Mouse (Mus musculus) forebrain, embryonic 11.5 days (tissue): ENCODE data around the gene Gpsm2. TPM values are rescaled to one million over a fixed set of nuclear protein-coding genes. Genes with fewer than 3 reads are reported as not detected.

Experiments
- ATAC-seq: fragments of 200-750 bp; cut with Nextera tagmentation; replicated peaks from 2 replicates; pipeline ENCODE4 v1.8.0; 2017; ENCODE audit warnings: moderate TSS enrichment; ENCODE audit not compliant: low FRiP score
- DNase-seq: peaks from one replicate; pipeline ENCODE4 v3.0.0-alpha.2; 2017; ENCODE audit warnings: low spot score
- H3K27ac ChIP-seq: fragments of 300-500 bp; sonication (generic); 2 replicates; pipeline ENCODE4 v1.5.1; 2014; ENCODE audit warnings: low read depth, low read length
- H3K27me3 ChIP-seq: fragments of 300-500 bp; sonication (generic); 2 replicates; pipeline ENCODE4 v1.6.1; 2014; ENCODE audit warnings: mild to moderate bottlenecking, low read length, mixed read lengths; ENCODE audit not compliant: control insufficient read depth, insufficient read depth
- H3K36me3 ChIP-seq: fragments of 300-500 bp; sonication (generic); 2 replicates; pipeline ENCODE4 v1.6.1; 2014; ENCODE audit warnings: mild to moderate bottlenecking, low read length, moderate library complexity, mixed read lengths; ENCODE audit not compliant: control insufficient read depth, insufficient read depth
- H3K4me1 ChIP-seq: fragments of 300-500 bp; sonication (generic); replicated peaks from 2 replicates; pipeline ENCODE4 v1.6.1; 2014; ENCODE audit warnings: low read length, mixed read lengths; ENCODE audit not compliant: control insufficient read depth, insufficient read depth
- H3K4me2 ChIP-seq: fragments of 300-500 bp; sonication (generic); 2 replicates; pipeline ENCODE4 v1.6.1; 2014; ENCODE audit warnings: low read depth, mild to moderate bottlenecking, low read length, moderate library complexity, mixed read lengths; ENCODE audit not compliant: severe bottlenecking
- H3K4me3 ChIP-seq: fragments of 300-500 bp; sonication (generic); 2 replicates; pipeline ENCODE4 v1.5.1; 2014; ENCODE audit warnings: low read depth, low read length
- H3K9ac ChIP-seq: fragments of 300-500 bp; sonication (generic); 2 replicates; pipeline ENCODE4 v1.6.1; 2014; ENCODE audit warnings: low read length
- H3K9me3 ChIP-seq: fragments of 300-500 bp; sonication (generic); 2 replicates; pipeline ENCODE4 v1.6.1; 2016; ENCODE audit warnings: low read length, mixed read lengths; ENCODE audit not compliant: control insufficient read depth
- WGBS: fragments of 180-500 bp; shearing (Covaris S2); extraction: QIAGEN DNeasy Blood & Tissue Kit; methylation state at CpG from one replicate; pipeline ENCODE4 v1.1.7; 2014; 5-methylcytosine and 5-hydroxymethylcytosine counted together
- polyA plus RNA-seq: library from polyadenylated mRNA; unstranded; fragments of >200 nt; fragmentation: Nextera tagmentation; extraction: Ambion mirVana; gene quantifications from 2 replicates; pipeline ENCODE4 v1.2.1, GENCODE M21; 2014

The Gpsm2 gene
- polyA plus RNA-seq, 1 experiment from 2014 or later: 120 TPM

DNA sequence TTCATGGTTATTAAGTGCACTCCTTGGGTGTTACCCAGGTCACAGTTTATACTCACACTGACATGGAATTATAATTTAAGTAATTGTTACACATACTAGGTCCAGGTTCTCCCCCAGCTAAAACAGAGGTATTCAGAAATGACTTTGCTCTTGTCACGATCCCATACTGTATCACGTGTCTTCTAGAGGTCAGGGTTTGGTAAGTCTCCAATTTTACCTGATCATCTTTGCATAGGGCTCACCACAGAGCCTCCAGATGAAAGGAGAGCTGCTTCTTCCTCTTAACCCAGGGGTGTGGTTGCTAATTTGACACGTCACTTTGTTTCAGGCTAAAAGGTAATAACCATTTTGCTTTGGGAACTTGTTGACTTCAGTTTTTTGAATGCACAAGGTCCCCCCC lies 77.3 kb downstream of the Gpsm2 start:
- DNase-seq (no peak), ATAC-seq (no peak)
- no peak overlapping the region for H3K9ac ChIP-seq
- no peaks in the 10 kb centered on the region for H3K27me3 ChIP-seq
- 93% methylated on average over 3 of the region's 3 CpGs for WGBS
- H3K9me3 ChIP-seq: no peaks in the 10 kb centered on the region
- no peaks in the 10 kb centered on the region for H3K4me1 ChIP-seq
- no peak overlapping the region for H3K4me3 ChIP-seq
- H3K27ac ChIP-seq: no peak overlapping the region
- no peak overlapping the region for H3K4me2 ChIP-seq
- peaks cover 3% of the 10 kb centered on the region; the same call in 1 of the 2 replicates for H3K36me3 ChIP-seq

GRCm38 (mm10) chr3:108640998-108641397 lies 81.1 kb downstream of the Gpsm2 start:
- Histone ChIP-seq H3K9ac (no peak overlapping the region), H3K36me3 (peaks cover 3% of the 10 kb centered on the region; the same call in 1 of the 2 replicates), H3K4me1 (no peaks in the 10 kb centered on the region), H3K9me3 (no peaks in the 10 kb centered on the region), H3K4me3 (no peak overlapping the region), H3K4me2 (no peak overlapping the region), H3K27me3 (no peaks in the 10 kb centered on the region), H3K27ac (no peak overlapping the region)
- DNase-seq (no peak), ATAC-seq (no peak)
- 86% methylated on average over 4 of the region's 4 CpGs for WGBS

GRCm38 (mm10) chr3:108639412-108639811 lies 82.7 kb downstream of the Gpsm2 start:
- WGBS: 72% methylated on average over 4 of the region's 4 CpGs
- H3K9ac ChIP-seq: no peak overlapping the region
- no peak overlapping the region for H3K4me2 ChIP-seq
- no peaks in the 10 kb centered on the region for H3K4me1 ChIP-seq
- no peaks in the 10 kb centered on the region for H3K27me3 ChIP-seq
- no peak for DNase-seq
- H3K4me3 ChIP-seq: no peak overlapping the region
- no peak overlapping the region for H3K27ac ChIP-seq
- H3K9me3 ChIP-seq: no peaks in the 10 kb centered on the region
- H3K36me3 ChIP-seq: peaks cover under 1% of the 10 kb centered on the region; the same call in 1 of the 2 replicates
- no peak for ATAC-seq

DNA sequence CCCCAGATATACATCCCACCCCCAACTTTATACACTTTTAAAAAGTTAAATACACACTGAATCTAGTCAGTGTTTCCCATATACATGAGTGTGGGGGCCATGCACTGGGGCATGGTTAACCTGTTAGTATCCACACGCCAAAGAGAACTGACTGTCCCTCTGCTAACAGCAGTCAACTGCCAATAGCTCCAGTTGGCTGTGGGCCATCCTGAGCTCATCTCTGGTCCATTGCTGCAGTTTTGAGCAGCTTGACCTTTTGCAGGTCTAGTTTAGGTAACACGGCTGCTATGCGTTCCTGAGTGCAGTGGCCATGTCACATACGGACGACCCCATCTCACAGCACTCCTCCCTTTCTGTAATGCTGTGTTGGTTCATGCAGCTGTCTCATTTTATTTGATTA lies 87.3 kb downstream of the Gpsm2 start:
- H3K27me3 ChIP-seq: no peaks in the 10 kb centered on the region
- no peaks in the 10 kb centered on the region for H3K9me3 ChIP-seq
- no peak overlapping the region for H3K4me2 ChIP-seq
- H3K4me3 ChIP-seq: no peak overlapping the region
- no peak for ATAC-seq
- H3K4me1 ChIP-seq: no peaks in the 10 kb centered on the region
- no peak for DNase-seq
- H3K9ac ChIP-seq: no peak overlapping the region
- H3K36me3 ChIP-seq: no peaks in the 10 kb centered on the region
- no peak overlapping the region for H3K27ac ChIP-seq
- WGBS: 92% methylated on average over 5 of the region's 5 CpGs

Other genes starting within 250 kb of the Gpsm2 start
- gene 1700013F07Rik, start 188.2 kb downstream of the Gpsm2 start, polyA plus RNA-seq: 0.63 and 0.68 TPM in 2 replicates
- gene 5330417C22Rik, start 185.8 kb downstream of the Gpsm2 start, polyA plus RNA-seq: 2.2 and 2.8 TPM in 2 replicates
- gene Tmem167b, start 159.8 kb downstream of the Gpsm2 start, polyA plus RNA-seq: 49.4 and 53.3 TPM in 2 replicates
- gene Taf13, start 150.6 kb downstream of the Gpsm2 start, polyA plus RNA-seq: 55.3 and 63.1 TPM in 2 replicates
- 30.1 and 32.2 TPM in 2 replicates for gene Wdr47, start 131.0 kb downstream of the Gpsm2 start, polyA plus RNA-seq
- gene Clcc1, start 68.4 kb downstream of the Gpsm2 start, polyA plus RNA-seq: 64.7 and 73.9 TPM in 2 replicates
- gene Aknad1, start 17.3 kb upstream of the Gpsm2 start, polyA plus RNA-seq: not detected in 2 replicates
- 22.5 and 24.8 TPM in 2 replicates for gene Stxbp3, start 118.2 kb upstream of the Gpsm2 start, polyA plus RNA-seq
- gene Fndc7, start 167.7 kb upstream of the Gpsm2 start, polyA plus RNA-seq: not detected in 2 replicates
- 66.0 and 71.4 TPM in 2 replicates for gene Prpf38b, start 189.4 kb upstream of the Gpsm2 start, polyA plus RNA-seq
- 0.65 and 1.1 TPM in 2 replicates for gene Henmt1, start 217.6 kb upstream of the Gpsm2 start, polyA plus RNA-seq
- gene Gm9857, start 218.1 kb upstream of the Gpsm2 start, polyA plus RNA-seq: not detected in 2 replicates